Mouse (Mus musculus): Measurements from ENCODE around the gene Pdpk1.

DNA sequence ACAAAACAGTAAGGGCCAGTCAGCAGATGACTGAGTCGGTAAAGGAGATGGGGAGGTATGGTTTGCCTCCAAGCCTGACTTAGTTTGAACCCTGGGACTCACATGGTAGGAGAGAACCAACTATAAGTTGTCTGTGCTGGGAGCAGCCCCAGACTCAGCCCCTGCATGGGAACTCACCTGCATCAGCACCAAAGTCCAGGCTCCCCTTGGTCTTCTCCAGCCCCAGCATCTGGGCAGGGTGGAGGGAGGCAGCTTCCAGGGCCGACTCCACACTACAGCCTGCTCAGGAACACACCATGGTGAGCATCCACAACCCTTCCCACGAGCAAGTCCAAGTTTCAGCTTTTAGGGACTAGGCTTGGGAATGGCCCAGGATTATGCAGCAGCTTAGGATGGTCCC is 5.7 kb upstream of the Pdpk1 start:
- TF ChIP-seq CTCF (IDR thresholded peaks at IDR 0.05; ENCODE audit: borderline replicate concordance, control insufficient read depth, extremely low read depth, insufficient read depth, low read length, poor library complexity) (no peak), POLR2A (IDR thresholded peaks at IDR 0.05; ENCODE audit: control insufficient read depth, extremely low read depth, insufficient read depth, low read length, poor library complexity) (no peak)
